In genomic region chr7:80069615-80070327, GRCm38 (mm10) we compare ENCODE assay signal across 8 mouse cellular contexts. TPM values are rescaled to one million over a fixed set of nuclear protein-coding genes. Genes with fewer than 3 reads are reported as not detected.
DNase-seq lines count a peak whose midpoint lies in the region; ATAC-seq and TF ChIP-seq lines count a peak whose summit lies in the region.

No protein-coding gene starts in this region.

- H3K9ac ChIP-seq in lung, embryonic 14.5 days, result peak overlapping the region; percentile 20
- H3K9ac ChIP-seq in hindbrain, embryonic 11.5 days (ENCODE audit: low read depth, low read length), result 0 out of 2 replicates have a peak overlapping the region, but pooled peaks have one; percentile 11
- peak overlapping the region; percentile 34 for H3K9ac ChIP-seq in midbrain, embryonic 13.5 days (replicated peaks)

- H3K9me3 ChIP-seq in lung, embryonic 14.5 days (ENCODE audit: low read depth, low read length), result no peaks in the 10 kb centered on the region
- no peaks in the 10 kb centered on the region for H3K9me3 ChIP-seq in forebrain, embryonic 10.5 days
- no peaks in the 10 kb centered on the region for H3K9me3 ChIP-seq in hindbrain, embryonic 11.5 days (ENCODE audit: control insufficient read depth, low read length)
- H3K9me3 ChIP-seq in midbrain, embryonic 13.5 days, result no peaks in the 10 kb centered on the region

- peak; percentile 80 for ATAC-seq in lung, embryonic 14.5 days (ENCODE audit: insufficient read depth)
- ATAC-seq in hindbrain, embryonic 11.5 days (ENCODE audit: low FRiP score), result peak; percentile 62
- peak; percentile 59 for ATAC-seq in midbrain, embryonic 13.5 days

- peaks cover 16% of the 10 kb centered on the region for H3K4me1 ChIP-seq in lung, embryonic 14.5 days (ENCODE audit: insufficient read depth)
- peaks cover 30% of the 10 kb centered on the region for H3K4me1 ChIP-seq in lung, adult 2 months (ENCODE audit: control insufficient read depth, insufficient read depth, low read length)
- H3K4me1 ChIP-seq in forebrain, embryonic 10.5 days, result peaks cover 97% of the 10 kb centered on the region
- peaks cover 24% of the 10 kb centered on the region for H3K4me1 ChIP-seq in hindbrain, embryonic 11.5 days (replicated peaks; ENCODE audit: control insufficient read depth, insufficient read depth, low read length)
- H3K4me1 ChIP-seq in midbrain, embryonic 13.5 days (replicated peaks), result peaks cover 64% of the 10 kb centered on the region

- TF ChIP-seq POLR2A in lung, adult 2 months (IDR thresholded peaks at IDR 0.05; ENCODE audit: borderline replicate concordance, extremely low read depth, low read depth, low read length), result no peak

- no peak; the same call in 1 of the 2 replicates for TF ChIP-seq CTCF in lung, embryonic 14.5 days (IDR thresholded peaks at IDR 0.05; ENCODE audit: low read depth)
- TF ChIP-seq CTCF in lung, adult 2 months (IDR thresholded peaks at IDR 0.05; ENCODE audit: insufficient read depth, low read length), result no peak

- peak; percentile 88 for DNase-seq in lung, embryonic 14.5 days
- DNase-seq in lung, adult 2 months, result no peak
- no peak for DNase-seq in forebrain, embryonic 10.5 days (ENCODE audit: extremely low spot score, low spot score)
- no peak for DNase-seq in hindbrain, embryonic 11.5 days (ENCODE audit: low spot score)
- DNase-seq in layer of hippocampus, postnatal 36 days, result peak; percentile 50 to 57
- no peak for DNase-seq in gastrocnemius, adult 8-10 months (ENCODE audit: low spot score in 2 of 2)
- no peak for DNase-seq in urinary bladder, adult 18-20 months (ENCODE audit: low spot score in 2 of 2)

- no peaks in the 10 kb centered on the region for H3K36me3 ChIP-seq in lung, embryonic 14.5 days (ENCODE audit: insufficient read depth)
- peaks cover 11% of the 10 kb centered on the region for H3K36me3 ChIP-seq in forebrain, embryonic 10.5 days (replicated peaks)
- no peaks in the 10 kb centered on the region for H3K36me3 ChIP-seq in hindbrain, embryonic 11.5 days (ENCODE audit: control insufficient read depth, insufficient read depth, low read length)
- no peaks in the 10 kb centered on the region for H3K36me3 ChIP-seq in midbrain, embryonic 13.5 days

- WGBS in lung, embryonic 14.5 days, result 8% methylated on average over 13 of the region's 13 CpGs
- 13% methylated on average over 13 of the region's 13 CpGs for WGBS in lung, adult 2 months
- WGBS in forebrain, embryonic 10.5 days, result 32% methylated on average over 13 of the region's 13 CpGs
- 14% methylated on average over 13 of the region's 13 CpGs for WGBS in hindbrain, embryonic 11.5 days
- WGBS in midbrain, embryonic 13.5 days, result 8% methylated on average over 13 of the region's 13 CpGs

- no peaks in the 10 kb centered on the region for H3K27me3 ChIP-seq in lung, embryonic 14.5 days (ENCODE audit: insufficient read depth, low read length)
- H3K27me3 ChIP-seq in forebrain, embryonic 10.5 days (ENCODE audit: poor library complexity, severe bottlenecking), result no peaks in the 10 kb centered on the region
- H3K27me3 ChIP-seq in hindbrain, embryonic 11.5 days (ENCODE audit: control insufficient read depth, insufficient read depth, low read length), result no peaks in the 10 kb centered on the region
- no peaks in the 10 kb centered on the region for H3K27me3 ChIP-seq in midbrain, embryonic 13.5 days

- peak overlapping the region; percentile 60; the same call in 1 of the 2 replicates for H3K27ac ChIP-seq in lung, embryonic 14.5 days (ENCODE audit: low read depth)
- H3K27ac ChIP-seq in forebrain, embryonic 10.5 days, result peak overlapping the region; percentile 76
- peak overlapping the region; percentile 42 for H3K27ac ChIP-seq in hindbrain, embryonic 11.5 days (ENCODE audit: low read depth, low read length)
- H3K27ac ChIP-seq in midbrain, embryonic 13.5 days, result peak overlapping the region; percentile 81

- H3K4me2 ChIP-seq in lung, embryonic 14.5 days, result peak overlapping the region; percentile 40
- no peak overlapping the region for H3K4me2 ChIP-seq in hindbrain, embryonic 11.5 days (replicated peaks; ENCODE audit: low read depth, low read length)
- no peak overlapping the region for H3K4me2 ChIP-seq in midbrain, embryonic 13.5 days (replicated peaks)

- H3K4me3 ChIP-seq in lung, embryonic 14.5 days (ENCODE audit: low read depth, low read length), result no peak overlapping the region
- H3K4me3 ChIP-seq in lung, adult 2 months (replicated peaks; ENCODE audit: extremely low read depth, low read depth, low read length), result no peak overlapping the region
- no peak overlapping the region for H3K4me3 ChIP-seq in forebrain, embryonic 10.5 days
- H3K4me3 ChIP-seq in hindbrain, embryonic 11.5 days (ENCODE audit: low read depth, low read length), result no peak overlapping the region
- H3K4me3 ChIP-seq in midbrain, embryonic 13.5 days (replicated peaks), result no peak overlapping the region

RNA-seq across cellular contexts. Expression of gene Zfp710, which starts 45.2 kb away (rescaled TPM):
- polyA plus RNA-seq in lung, embryonic 14.5 days (2014; fragmentation: Nextera tagmentation; extraction: Ambion mirVana), result 15.8 and 17.7 TPM in 2 replicates
- 60.0 and 65.8 TPM in 2 replicates for polyA plus RNA-seq in lung, adult 2 months (2012; rRNA removed)
- polyA plus RNA-seq in forebrain, embryonic 10.5 days (2016; fragmentation: Nextera tagmentation; extraction: Ambion mirVana), result 33.3 and 33.4 TPM in 2 replicates
- polyA plus RNA-seq in hindbrain, embryonic 11.5 days (2014; fragmentation: Nextera tagmentation; extraction: Ambion mirVana), result 26.4 and 28.4 TPM in 2 replicates
- 10 to 100 TPM; 21.7 to 23.1 TPM for total RNA-seq in layer of hippocampus, postnatal 36 days (2021)
- polyA plus RNA-seq in midbrain, embryonic 13.5 days (2015; fragmentation: Nextera tagmentation; extraction: Ambion mirVana), result 21.3 and 25.1 TPM in 2 replicates
- 10 to 100 TPM; 18.5 to 37.8 (median 27.3) TPM for total RNA-seq in gastrocnemius, adult 8-10 months (2022)

RNA-seq across cellular contexts. Expression of gene Idh2, which starts 45.4 kb away (rescaled TPM):
- 629 and 635 TPM in 2 replicates for polyA plus RNA-seq in lung, embryonic 14.5 days (2014; fragmentation: Nextera tagmentation; extraction: Ambion mirVana)
- 144 and 162 TPM in 2 replicates for polyA plus RNA-seq in lung, adult 2 months (2012; rRNA removed)
- polyA plus RNA-seq in forebrain, embryonic 10.5 days (2016; fragmentation: Nextera tagmentation; extraction: Ambion mirVana), result 462 and 476 TPM in 2 replicates
- 331 and 352 TPM in 2 replicates for polyA plus RNA-seq in hindbrain, embryonic 11.5 days (2014; fragmentation: Nextera tagmentation; extraction: Ambion mirVana)
- 10 to 100 TPM; 57.6 to 61.5 TPM for total RNA-seq in layer of hippocampus, postnatal 36 days (2021)
- 291 and 296 TPM in 2 replicates for polyA plus RNA-seq in midbrain, embryonic 13.5 days (2015; fragmentation: Nextera tagmentation; extraction: Ambion mirVana)
- total RNA-seq in gastrocnemius, adult 8-10 months (2022), result 100 to 1,000 TPM; 295 to 383 (median 326) TPM

Comparison
In these comparisons a context has a peak if more than half of its experiments do, and no peak if none do; other contexts are left out.
1. DNase-seq: peak in lung, embryonic 14.5 days (single experiment) and layer of hippocampus, postnatal 36 days (2 of 2); none in lung, adult 2 months (single experiment), forebrain, embryonic 10.5 days (single experiment), hindbrain, embryonic 11.5 days (single experiment), gastrocnemius, adult 8-10 months (0 of 2) and urinary bladder, adult 18-20 months (0 of 2).
2. Peak in every context shown above with its lines, with median percentiles within 50 percentile points of each other: ATAC-seq, H3K27ac ChIP-seq and H3K9ac ChIP-seq.